Mouse (Mus musculus) MEL (cell line): Measurements from ENCODE around the gene Phf21a. TPM values are rescaled to one million over a fixed set of nuclear protein-coding genes. Genes with fewer than 3 reads are reported as not detected.

Source experiments
- DNase-seq: peaks from one replicate; pipeline ENCODE4 v3.0.0; 2011; ENCODE audit warnings: low read depth, low spot score
- H3K27ac ChIP-seq: 2 replicates; pipeline ENCODE4 v1.5.1; 2012; ENCODE audit warnings: low read depth, mild to moderate bottlenecking, control low read depth, low read length, moderate library complexity; ENCODE audit not compliant: control insufficient read depth
- H3K27me3 ChIP-seq, 2 experiments: fragments of 150-350 bp in 1 of 2; sonication (generic) in 1 of 2; 2 replicates each; pipeline ENCODE4 v1.6.1; 2012; ENCODE audit warnings: low read length in 2 of 2, mild to moderate bottlenecking in 2 of 2, improper control_type of control experiment in 1 of 2, moderate library complexity in 1 of 2; ENCODE audit not compliant: insufficient read depth in 2 of 2, control insufficient read depth in 1 of 2
- H3K36me3 ChIP-seq, 2 experiments: 2 replicates each; pipeline ENCODE4 v1.6.1; 2012 to 2014; ENCODE audit warnings: low read length in 2 of 2, improper control_type of control experiment in 1 of 2, inconsistent platforms in 1 of 2, mild to moderate bottlenecking in 1 of 2; ENCODE audit not compliant: insufficient read depth in 2 of 2, control insufficient read depth in 1 of 2
- H3K4me1 ChIP-seq, 2 experiments: fragments of 150-350 bp in 1 of 2; sonication (generic) in 1 of 2; 2 replicates each; pipeline ENCODE4 v1.6.1; 2012; ENCODE audit warnings: low read length in 2 of 2, improper control_type of control experiment in 1 of 2, mild to moderate bottlenecking in 1 of 2; ENCODE audit not compliant: insufficient read depth in 2 of 2, control insufficient read depth in 1 of 2
- H3K4me3 ChIP-seq, 2 experiments: fragments of 150-350 bp in 1 of 2; sonication (generic) in 1 of 2; 2 replicates each; pipeline ENCODE4 v1.5.1; 2012; ENCODE audit warnings: low read depth in 2 of 2, low read length in 2 of 2, mild to moderate bottlenecking in 2 of 2, moderate library complexity in 2 of 2, control low read depth in 1 of 2, improper control_type of control experiment in 1 of 2; ENCODE audit not compliant: control insufficient read depth in 1 of 2, insufficient read depth in 1 of 2
- H3K79me2 ChIP-seq: 2 replicates; pipeline ENCODE4 v1.6.1; 2012; ENCODE audit warnings: mild to moderate bottlenecking, low read length, moderate library complexity; ENCODE audit not compliant: control insufficient read depth, poor library complexity, insufficient read depth
- H3K9ac ChIP-seq: 2 replicates; pipeline ENCODE4 v1.6.1; 2012; ENCODE audit warnings: low read depth, mild to moderate bottlenecking, control low read depth, low read length, moderate library complexity; ENCODE audit not compliant: control insufficient read depth, poor library complexity, severe bottlenecking
- H3K9me3 ChIP-seq: fragments of 150-350 bp; sonication (generic); replicated peaks from 2 replicates; pipeline ENCODE4 v1.6.1; 2012; ENCODE audit warnings: mild to moderate bottlenecking, low read length, improper control_type of control experiment, moderate library complexity; ENCODE audit not compliant: insufficient read depth
- BHLHE40 ChIP-seq: IDR thresholded peaks from 2 replicates; pipeline ENCODE4 v1.6.1; 2012; ENCODE audit warnings: low read depth, mild to moderate bottlenecking, inconsistent platforms, low read length, improper control_type of control experiment, borderline replicate concordance
- ELF1 ChIP-seq: IDR thresholded peaks from 2 replicates; pipeline ENCODE4 v1.6.1; 2014; ENCODE audit warnings: low read depth, mild to moderate bottlenecking, inconsistent platforms, low read length, improper control_type of control experiment, moderate library complexity
- EP300 ChIP-seq, 2 experiments: IDR thresholded peaks; 2 replicates each; pipeline ENCODE4 v1.6.1; 2011; ENCODE audit warnings: improper control_type of control experiment in 2 of 2, low read length in 2 of 2, low read depth in 1 of 2, mild to moderate bottlenecking in 1 of 2
- GATA1 ChIP-seq: IDR thresholded peaks from 2 replicates; pipeline ENCODE4 v1.6.1; 2011; ENCODE audit warnings: low read depth, low read length, improper control_type of control experiment
- HCFC1 ChIP-seq: IDR thresholded peaks from 2 replicates; pipeline ENCODE4 v1.6.1; 2012; ENCODE audit warnings: low read depth, mild to moderate bottlenecking, inconsistent platforms, low read length, improper control_type of control experiment, moderate library complexity
- KAT2A ChIP-seq: conservative IDR thresholded peaks from 2 replicates; pipeline ENCODE4 v1.6.1; 2012; ENCODE audit warnings: low read depth, low read length, improper control_type of control experiment, inconsistent platforms
- MYB ChIP-seq: IDR thresholded peaks from 2 replicates; pipeline ENCODE4 v1.6.1; 2011; ENCODE audit warnings: mild to moderate bottlenecking, low read depth, low read length, improper control_type of control experiment
- POLR2AphosphoS2 ChIP-seq: IDR thresholded peaks from 2 replicates; pipeline ENCODE4 v1.6.1; 2011; ENCODE audit warnings: low read length, improper control_type of control experiment
- POLR2AphosphoS5 ChIP-seq: IDR thresholded peaks from 2 replicates; pipeline ENCODE4 v1.6.1; 2012; ENCODE audit warnings: low read depth, borderline replicate concordance, mild to moderate bottlenecking, inconsistent platforms, low read length, moderate library complexity, mixed read lengths
- RCOR1 ChIP-seq: IDR thresholded peaks from 2 replicates; pipeline ENCODE4 v1.6.1; 2012; ENCODE audit warnings: low read depth, mild to moderate bottlenecking, inconsistent platforms, low read length, improper control_type of control experiment
- TCF12 ChIP-seq: IDR thresholded peaks from 2 replicates; pipeline ENCODE4 v1.6.1; 2014; ENCODE audit warnings: low read depth, mild to moderate bottlenecking, inconsistent platforms, low read length, improper control_type of control experiment, moderate library complexity
- UBTF ChIP-seq: IDR thresholded peaks from 2 replicates; pipeline ENCODE4 v1.6.1; 2012; ENCODE audit warnings: low read depth, mild to moderate bottlenecking, inconsistent platforms, low read length, improper control_type of control experiment, moderate library complexity, borderline replicate concordance; ENCODE audit not compliant: insufficient read depth
- polyA plus RNA-seq, 2 experiments: library from polyadenylated mRNA; stranded (reverse) in 1 of 2; unstranded in 1 of 2; fragments of >175 nt in 1 of 2; fragments of >200 nt in 1 of 2; gene quantifications; 2 replicates each; pipeline versions ENCODE4 v1.2.1 to v1.2.4; 2012; ENCODE audit warnings: low replicate concordance in 2 of 2, low read depth in 1 of 2; ENCODE audit not compliant: insufficient read length in 2 of 2, insufficient read depth in 1 of 2, missing spikeins in 1 of 2
- total RNA-seq: library from RNA; depleted of rRNA; stranded (reverse); fragments of 300-350 nt; gene quantifications from 2 replicates; pipeline ENCODE4 v1.2.3, GENCODE M21; 2012

Phf21a gene
- total and polyA plus RNA-seq, 3 experiments = 4.7 to 245 (median 15.6) TPM

DNA sequence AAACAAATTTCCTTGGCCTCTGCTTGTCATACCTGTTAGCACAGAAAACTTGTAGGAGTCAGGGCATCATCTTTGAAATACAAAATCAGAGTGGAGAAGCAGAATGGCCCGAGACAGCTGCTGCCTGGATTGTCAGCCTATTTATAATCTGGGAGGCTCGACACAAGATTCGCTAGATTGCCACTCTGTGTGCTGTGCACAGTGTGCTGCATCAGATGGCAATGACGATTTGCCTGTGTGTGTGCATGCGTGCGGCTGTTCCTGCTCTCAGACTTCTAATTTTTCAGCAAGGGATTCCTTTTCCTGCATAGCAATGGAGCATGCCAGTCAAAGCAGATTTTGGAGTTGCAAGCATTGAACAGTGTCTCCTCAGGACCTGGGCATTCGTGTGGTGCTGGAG, 185.7 kb downstream of the Phf21a start:
- Histone ChIP-seq H3K4me1 (peaks cover 16 to 32% of the 10 kb centered on the region in 2 experiments; a peak in 3 of 4 replicates), H3K9ac (no peak overlapping the region), H3K9me3 (no peaks in the 10 kb centered on the region), H3K36me3 (peaks cover 0 to 20% of the 10 kb centered on the region in 2 experiments; a peak in 2 of 4 replicates), H3K79me2 (no peaks in the 10 kb centered on the region), H3K27me3 (no peaks in the 10 kb centered on the region), H3K27ac (no peak overlapping the region), H3K4me3 (no peak overlapping the region)
- DNase-seq = no peak
- TF ChIP-seq GATA1 (no peak), ELF1 (no peak), UBTF (no peak), BHLHE40 (no peak)
- TF ChIP-seq, all 39 proteins: peak for 0

DNA sequence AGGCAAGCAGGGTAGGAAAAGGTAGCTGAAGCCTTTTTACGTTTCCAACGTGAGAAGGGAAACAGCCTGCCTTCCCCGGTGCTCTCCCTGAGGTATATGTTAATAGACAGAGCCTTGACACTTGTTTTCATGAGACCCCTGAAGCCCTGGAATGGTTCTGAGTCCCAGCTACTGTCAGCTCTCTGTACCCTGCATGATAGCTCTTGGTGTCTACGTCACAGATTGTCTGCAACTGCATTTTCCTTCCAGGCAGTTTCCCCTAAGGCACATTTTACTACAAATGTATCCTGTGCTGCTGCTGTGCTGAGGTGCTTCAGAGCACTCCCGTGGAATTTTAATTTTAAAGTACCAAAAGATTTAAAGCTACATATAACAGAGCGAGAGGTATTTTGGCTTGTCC, 186.5 kb downstream of the Phf21a start:
- no peak for DNase-seq
- TF ChIP-seq KAT2A (no peak), TCF12 (no peak), HCFC1 (no peak), POLR2AphosphoS5 (no peak), RCOR1 (no peak), POLR2AphosphoS2 (no peak), BHLHE40 (no peak)
- peaks cover 0 to 18% of the 10 kb centered on the region in 2 experiments; a peak in 2 of 4 replicates for H3K36me3 ChIP-seq
- no peaks in the 10 kb centered on the region for H3K27me3 ChIP-seq
- no peaks in the 10 kb centered on the region for H3K79me2 ChIP-seq
- no peaks in the 10 kb centered on the region for H3K9me3 ChIP-seq
- no peak overlapping the region for H3K9ac ChIP-seq
- H3K4me3 ChIP-seq = no peak overlapping the region
- peaks cover 14 to 30% of the 10 kb centered on the region in 2 experiments; a peak in 3 of 4 replicates for H3K4me1 ChIP-seq
- H3K27ac ChIP-seq = no peak overlapping the region

DNA sequence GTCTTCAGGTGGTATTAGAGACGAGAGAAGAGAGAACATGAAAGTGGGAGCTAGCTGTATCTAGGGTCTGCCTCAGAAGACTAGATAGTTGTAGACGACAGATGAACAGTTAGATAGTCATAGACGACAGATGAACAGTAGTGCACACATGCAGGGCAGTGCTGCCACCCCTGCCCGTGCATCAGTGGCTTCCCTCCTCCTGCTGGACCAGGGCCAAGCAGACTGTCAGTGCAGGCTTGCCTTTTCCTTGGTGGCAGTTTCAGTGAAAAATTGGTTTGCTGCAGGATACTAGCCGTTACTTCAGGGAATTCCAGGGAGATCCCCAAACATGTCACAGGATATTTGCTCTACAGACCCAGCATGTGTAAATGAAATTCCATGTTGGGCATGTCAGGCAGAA, 192.7 kb downstream of the Phf21a start:
- no peak for DNase-seq
- H3K4me3 ChIP-seq = no peak overlapping the region
- TF ChIP-seq MYB = no peak
- TF ChIP-seq RCOR1 = no peak
- TF ChIP-seq EP300 (IDR thresholded peaks at IDR 0.05; ENCODE audit: low read depth in 1 of 2, low read length in 2 of 2) = no peak
- no peak overlapping the region for H3K9ac ChIP-seq
- no peaks in the 10 kb centered on the region for H3K36me3 ChIP-seq
- no peaks in the 10 kb centered on the region for H3K79me2 ChIP-seq
- no peak overlapping the region for H3K27ac ChIP-seq
- H3K4me1 ChIP-seq = no peaks in the 10 kb centered on the region
- no peaks in the 10 kb centered on the region for H3K9me3 ChIP-seq
- no peaks in the 10 kb centered on the region for H3K27me3 ChIP-seq
